In genomic region chr5:27685923-27686322, GRCm38 (mm10) we compare ENCODE assay signal across 19 mouse cellular contexts.
DNase-seq lines count a peak whose midpoint lies in the region; ATAC-seq and TF ChIP-seq lines count a peak whose summit lies in the region.
"Had no signal": no experiment of that assay in that cellular context is flagged by ENCODE, and none has a peak within 500 bp of the region (broad histone marks: within the 10 kb centered on the region; RNA-seq: fewer than 3 reads in every experiment).

No protein-coding gene starts in this region.

- H3K27ac ChIP-seq in cerebellum, adult 2 months (ENCODE audit: insufficient read depth, low read length): no peak overlapping the region
- H3K27ac ChIP-seq in layer of hippocampus, adult 2 months: no peak overlapping the region
- H3K27ac ChIP-seq: heart, embryonic 10.5 days; limb, embryonic 12.5 days; liver, embryonic 15.5 days; neural tube, embryonic 15.5 days had no signal

- WGBS in cerebellum, adult 2 months: 78% methylated on average over 3 of the region's 3 CpGs

- TF ChIP-seq CTCF in cerebellum, adult 2 months (IDR thresholded peaks at IDR 0.05; ENCODE audit: borderline replicate concordance, insufficient read depth, low read depth, low read length): 0 out of 2 replicates have a peak, but pooled peaks have one; percentile 21
- TF ChIP-seq CTCF in layer of hippocampus, adult 2 months (conservative IDR thresholded peaks at IDR 0.05): peak; percentile 58

- no peak for ATAC-seq in cerebellum, adult (ENCODE audit: insufficient number of reproducible peaks, low FRiP score, low TSS enrichment)

- DNase-seq in cerebellum, adult 2 months: no peak
- no peak for DNase-seq in layer of hippocampus, adult 2 months (ENCODE audit: low spot score in 2 of 2)
- no peak for DNase-seq in layer of hippocampus, postnatal 36 days
- DNase-seq in 3T3-L1 (ENCODE audit: low read depth, low spot score): peak; percentile 38
- DNase-seq in NIH3T3 (ENCODE audit: low read depth): peak; percentile 49
- DNase-seq in adrenal gland, adult 8-10 months: no peak
- DNase-seq in kidney, adult 9 months: no peak
- DNase-seq: cerebellum, adult 9-11 months; gastrocnemius, postnatal 36 days; heart, postnatal 14 days; thymus, adult 18-20 months had no signal

- TF ChIP-seq POLR2A in cerebellum, adult 2 months (IDR thresholded peaks at IDR 0.05; ENCODE audit: borderline replicate concordance, insufficient read depth, low read length): no peak

- no peak overlapping the region for H3K4me3 ChIP-seq in cerebellum, adult 2 months (replicated peaks; ENCODE audit: insufficient read depth, low read depth, low read length)
- no peak overlapping the region for H3K4me3 ChIP-seq in layer of hippocampus, adult 2 months
- H3K4me3 ChIP-seq: heart, embryonic 10.5 days; hindbrain, embryonic 12.5 days; limb, embryonic 12.5 days; liver, embryonic 15.5 days; megakaryocyte, embryonic 14.5 days; midbrain, embryonic 15.5 days; neural tube, embryonic 15.5 days had no signal

- no peaks in the 10 kb centered on the region for H3K4me1 ChIP-seq in cerebellum, adult 2 months (ENCODE audit: control insufficient read depth, insufficient read depth, low read length)
- H3K4me1 ChIP-seq: heart, embryonic 10.5 days; limb, embryonic 12.5 days; liver, embryonic 15.5 days; neural tube, embryonic 15.5 days had no signal

- H3K27me3 ChIP-seq in cerebellum, adult 2 months (ENCODE audit: control insufficient read depth, insufficient read depth, low read length): no peaks in the 10 kb centered on the region
- H3K27me3 ChIP-seq: hindbrain, embryonic 12.5 days; limb, embryonic 12.5 days; liver, embryonic 15.5 days; midbrain, embryonic 15.5 days; neural tube, embryonic 15.5 days had no signal

Comparison
In these comparisons a context has a peak if more than half of its experiments do, and no peak if none do; other contexts are left out.
1. DNase-seq: peak in 3T3-L1 (single experiment) and NIH3T3 (single experiment); none in cerebellum, adult 2 months (0 of 2), layer of hippocampus, adult 2 months (0 of 2), layer of hippocampus, postnatal 36 days (0 of 2), adrenal gland, adult 8-10 months (single experiment) and kidney, adult 9 months (single experiment).